Mouse (Mus musculus) naive thymus-derived CD4-positive, alpha-beta T cell, adult 2 months (primary cell): ENCODE measurements at regions not wholly inside any gene's neighbourhood (a gene's known extent, or its start where the extent isn't known, plus 50 kb on each side); places are given as distances from the start of the nearest gene placed in this dataset.

ENCODE experiments used
- DNase-seq: peaks from one replicate; pipeline ENCODE4 v3.0.0-alpha.2; 2011; ENCODE audit warnings: low read depth

- no peak for DNase-seq
These were observed 85.9 kb upstream of the Hs3st1 start for GRCm38 (mm10) chr5:39841186-39841585.

- DNase-seq, result no peak
These were observed 85.3 kb upstream of the Hs3st1 start for GRCm38 (mm10) chr5:39840576-39840975.

DNA sequence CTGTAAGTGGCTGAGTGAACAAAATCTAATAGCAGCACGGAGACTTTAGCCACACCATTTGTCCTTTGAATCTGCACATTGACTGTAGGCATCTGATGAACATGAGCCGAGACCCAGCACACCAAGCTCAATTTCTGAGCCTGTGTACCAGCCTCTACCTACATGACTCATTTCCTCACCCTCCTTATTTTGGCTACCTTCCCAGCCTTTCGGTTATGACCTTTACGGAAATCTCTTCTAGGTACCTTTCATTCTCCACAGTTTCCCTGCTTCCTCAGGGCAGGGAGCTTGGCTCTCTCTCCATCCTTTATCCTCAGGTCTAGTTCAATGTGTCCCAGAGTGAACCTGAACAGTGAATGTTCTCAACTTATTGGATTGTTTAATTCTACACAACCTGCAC is 77.3 kb upstream of the Hs3st1 start:
- no peak for DNase-seq

GRCm38 (mm10) chr5:39824680-39825079 is 69.4 kb upstream of the Hs3st1 start:
- no peak for DNase-seq

DNA sequence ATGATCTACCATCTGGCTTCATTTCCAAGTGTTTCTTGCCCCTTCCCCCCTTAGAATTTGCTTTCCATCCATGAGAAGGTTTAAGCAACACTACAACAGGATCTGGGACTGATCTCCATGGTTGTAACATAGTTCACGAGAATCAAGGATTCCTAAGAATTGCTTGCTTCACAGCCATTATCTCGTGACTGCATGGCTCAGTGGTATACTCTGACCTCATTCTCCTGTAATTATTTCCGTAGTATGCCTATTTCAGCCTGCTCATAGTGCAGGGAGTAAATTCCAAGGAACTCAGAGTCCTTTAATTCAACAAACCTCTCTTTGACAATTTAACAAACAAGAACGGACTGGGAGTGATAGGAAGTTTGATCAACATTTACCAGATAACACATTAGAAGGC is 51.4 kb upstream of the Hs3st1 start:
- no peak for DNase-seq
